Mouse (Mus musculus) spleen, postnatal 14 days (tissue): ENCODE measurements around the gene Sptb.

ENCODE experiments used
- DNase-seq, 2 experiments: peaks; one replicate each; pipeline ENCODE4 v3.0.0; 2021 to 2022; ENCODE audit warnings: low spot score in 2 of 2

The Sptb gene

GRCm38 (mm10) chr12:76710351-76711100 lies at the start of gene Sptb:
TSS of gene Sptb (minus strand) at chr12:76710547.
- DNase-seq, result peak in 1 of 2 experiments; percentile 24

- no peak for DNase-seq
These were observed 42.4 kb upstream of the Sptb start for GRCm38 (mm10) chr12:76752652-76753318.

- DNase-seq, result no peak
These were observed 40.6 kb upstream of the Sptb start for GRCm38 (mm10) chr12:76750866-76751459.

GRCm38 (mm10) chr12:76727955-76728354 lies 17.6 kb upstream of the Sptb start:
- DNase-seq, result no peak

- no peak for DNase-seq
These were observed 11.7 kb upstream of the Sptb start for GRCm38 (mm10) chr12:76722026-76722425.

- no peak for DNase-seq
These were observed 10.2 kb upstream of the Sptb start for GRCm38 (mm10) chr12:76720572-76720971.

GRCm38 (mm10) chr12:76718384-76718783 lies 8.0 kb upstream of the Sptb start:
- no peak for DNase-seq

GRCm38 (mm10) chr12:76709795-76710350 lies 474 bp downstream of the Sptb start:
- peak; percentile 78 to 81 for DNase-seq

- peak; percentile 26 to 40 for DNase-seq
These were observed 1.2 kb downstream of the Sptb start for GRCm38 (mm10) chr12:76708956-76709794.

GRCm38 (mm10) chr12:76708181-76708580 lies 2.2 kb downstream of the Sptb start:
- no peak for DNase-seq

- no peak for DNase-seq
These were observed 13.9 kb downstream of the Sptb start for GRCm38 (mm10) chr12:76696380-76696935.

- DNase-seq, result no peak
These were observed 14.6 kb downstream of the Sptb start for GRCm38 (mm10) chr12:76695773-76696172.

- DNase-seq, result no peak
These were observed 15.4 kb downstream of the Sptb start for GRCm38 (mm10) chr12:76694801-76695505.

- DNase-seq, result no peak
These were observed 22.7 kb downstream of the Sptb start for GRCm38 (mm10) chr12:76687498-76688200.

GRCm38 (mm10) chr12:76685647-76686046 lies 24.7 kb downstream of the Sptb start:
- DNase-seq, result no peak

- DNase-seq, result no peak
These were observed 25.9 kb downstream of the Sptb start for GRCm38 (mm10) chr12:76684493-76684892.

- DNase-seq, result no peak
These were observed 28.4 kb downstream of the Sptb start for GRCm38 (mm10) chr12:76681937-76682336.

- no peak for DNase-seq
These were observed 33.3 kb downstream of the Sptb start for GRCm38 (mm10) chr12:76677068-76677467.

GRCm38 (mm10) chr12:76676477-76676876 lies 33.9 kb downstream of the Sptb start:
- DNase-seq, result no peak

- DNase-seq, result no peak
These were observed 35.0 kb downstream of the Sptb start for GRCm38 (mm10) chr12:76675364-76675763.
